Mouse (Mus musculus): ENCODE results near the gene Olfr638.
"Not testable (repeated sequence)": the region's sequence is repeated elsewhere in the genome, so short reads cannot be mapped to it uniquely, and the experiment has no call there.

The Olfr638 gene

DNA sequence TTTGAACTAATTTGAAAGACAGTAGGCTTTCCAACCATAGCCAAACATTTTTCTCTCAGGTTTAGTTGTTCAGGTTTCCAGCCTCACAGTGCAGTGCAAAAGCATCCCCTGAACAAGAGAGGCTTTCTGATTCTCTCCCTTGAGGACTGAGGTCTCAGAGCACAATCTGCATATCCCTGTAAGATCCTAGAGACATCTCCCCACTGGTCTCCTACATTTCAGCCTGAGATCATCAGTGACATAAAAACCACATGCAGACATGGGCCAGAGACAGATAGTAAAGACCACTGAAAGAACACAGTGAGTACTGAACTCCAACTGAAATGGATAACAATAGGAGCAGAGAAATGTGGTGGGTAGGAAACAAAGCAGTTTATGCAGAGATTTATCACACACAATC lies at the start of gene Olfr638:
Olfr638 (plus strand) TSS at position 301 of the 400 bp plus-strand sequence.
- no peak for DNase-seq

DNA sequence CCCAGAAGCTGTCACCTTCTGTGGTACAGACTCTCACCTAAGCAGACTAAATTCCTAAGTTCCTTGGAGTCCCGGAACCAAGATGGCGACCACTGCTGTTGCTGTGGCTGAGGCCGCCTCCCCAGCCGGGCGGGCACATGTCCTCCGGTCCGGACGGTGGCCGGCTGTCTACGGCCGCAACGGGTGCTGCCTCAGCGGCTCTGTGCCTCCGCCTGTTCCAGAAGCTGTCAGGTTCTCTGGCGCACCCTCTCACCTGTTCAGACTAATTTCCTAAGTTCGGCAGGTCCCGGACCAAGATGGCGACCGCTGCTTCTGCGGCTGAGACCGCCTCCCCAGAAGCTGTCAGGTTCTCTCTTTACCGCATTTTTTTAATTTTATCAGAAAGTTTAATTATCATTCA lies 31.7 kb upstream of the Olfr638 start:
- not testable (repeated sequence) for DNase-seq

DNA sequence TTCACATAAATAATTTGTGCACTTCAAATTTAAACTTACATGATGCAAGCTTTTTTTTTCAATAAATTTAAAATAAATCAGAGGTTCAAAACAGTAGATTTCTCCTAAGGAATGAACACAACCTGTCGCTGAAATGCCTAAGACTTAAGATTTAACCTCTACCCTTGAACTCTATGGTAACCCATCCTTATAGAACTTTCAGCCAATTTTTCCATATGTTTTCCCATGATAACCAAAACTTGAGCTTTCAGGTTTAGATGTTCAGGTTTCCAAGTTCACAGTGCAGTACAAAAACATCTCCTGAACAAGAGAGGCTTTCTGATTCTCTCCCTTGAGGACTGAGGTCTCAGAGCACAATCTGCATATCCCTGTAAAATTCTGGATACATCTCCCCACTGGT lies 27.7 kb upstream of the Olfr638 start, which contains the start of gene Olfr635:
Olfr635 (plus strand) TSS at position 301 of the 400 bp plus-strand sequence.
- DNase-seq, result no peak

DNA sequence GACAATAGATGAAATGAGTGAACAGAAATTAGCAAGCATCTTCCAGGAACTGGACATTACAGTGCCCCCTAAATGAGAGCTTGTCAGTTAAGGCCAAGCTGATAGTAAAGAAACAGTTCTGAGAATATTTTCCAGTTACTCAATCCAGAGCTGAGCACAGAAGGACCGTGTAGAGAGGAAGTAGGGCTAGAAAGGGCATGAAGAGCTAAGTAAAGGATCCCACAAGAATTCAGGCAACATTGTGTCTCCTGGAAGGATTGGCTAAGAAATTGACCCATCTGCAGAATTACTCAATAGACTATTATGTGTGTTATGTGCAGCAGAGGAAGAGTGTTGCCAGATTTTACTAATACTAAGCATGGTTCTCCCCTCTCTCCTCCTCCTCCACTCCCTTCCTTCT lies 26.8 kb upstream of the Olfr638 start:
- DNase-seq, result no peak

DNA sequence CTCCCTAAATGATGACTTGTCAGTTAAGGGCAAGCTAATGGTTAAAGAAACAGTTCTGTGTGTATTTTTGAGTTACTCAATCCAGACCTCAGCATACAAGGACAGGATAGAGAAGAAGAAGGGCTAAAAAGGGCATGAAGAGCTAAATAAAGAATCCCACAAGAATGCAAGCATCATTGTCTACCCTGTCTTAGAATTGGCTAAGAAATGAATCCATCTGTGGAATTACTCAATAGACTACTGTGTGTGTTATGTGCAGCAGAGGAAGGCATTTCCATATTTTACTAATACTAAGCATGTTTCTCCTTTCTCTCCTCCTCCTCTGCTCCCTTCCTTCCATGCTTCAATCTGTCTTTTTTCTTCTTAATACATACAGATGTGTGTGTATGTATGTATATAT lies 578 bp downstream of the Olfr638 start:
- no peak for DNase-seq

DNA sequence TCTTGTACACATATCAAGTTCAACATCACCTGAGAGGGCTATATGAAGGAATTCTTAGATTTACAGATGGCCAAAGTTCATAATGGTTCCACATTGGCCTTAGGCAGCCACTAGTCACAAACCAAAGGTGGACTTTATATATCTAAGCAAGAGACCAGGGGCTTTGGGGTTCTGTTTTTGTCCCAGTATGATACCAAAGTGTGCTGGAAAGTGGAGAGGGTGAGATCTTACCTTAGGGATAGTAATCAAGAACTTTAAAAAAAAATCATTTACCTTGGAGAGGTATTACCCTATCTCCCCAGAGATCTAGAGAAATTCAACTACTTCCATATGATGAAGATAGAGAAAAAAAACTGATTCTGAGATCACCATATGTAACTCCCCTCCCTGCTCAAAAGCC lies 18.7 kb downstream of the Olfr638 start, which contains the start of gene Olfr639:
Olfr639 (minus strand) TSS at position 101 of the 400 bp plus-strand sequence.
- DNase-seq, result no peak

- no peak for DNase-seq
Observed at GRCm38 (mm10) chr7:104018953-104019352, 20.4 kb downstream of the Olfr638 start.

DNA sequence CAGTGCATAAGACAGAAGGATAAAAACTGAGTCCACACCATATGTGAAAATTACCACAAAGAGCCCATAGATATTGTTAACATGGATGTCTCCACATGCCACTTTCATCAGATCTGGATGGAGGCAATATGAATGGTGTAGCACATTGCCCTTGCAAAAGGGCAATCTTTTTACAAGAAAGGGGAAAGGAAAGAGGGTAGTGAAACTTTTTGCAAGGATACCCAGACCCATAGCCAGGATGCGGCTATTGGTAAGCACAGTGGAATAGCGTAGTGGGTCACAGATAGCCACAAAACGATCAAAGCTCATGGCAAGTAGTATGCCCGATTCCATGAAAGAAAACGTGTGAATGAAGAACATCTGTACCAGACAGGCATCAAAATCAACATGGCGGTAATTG lies 23.1 kb downstream of the Olfr638 start:
- DNase-seq, result no peak

DNA sequence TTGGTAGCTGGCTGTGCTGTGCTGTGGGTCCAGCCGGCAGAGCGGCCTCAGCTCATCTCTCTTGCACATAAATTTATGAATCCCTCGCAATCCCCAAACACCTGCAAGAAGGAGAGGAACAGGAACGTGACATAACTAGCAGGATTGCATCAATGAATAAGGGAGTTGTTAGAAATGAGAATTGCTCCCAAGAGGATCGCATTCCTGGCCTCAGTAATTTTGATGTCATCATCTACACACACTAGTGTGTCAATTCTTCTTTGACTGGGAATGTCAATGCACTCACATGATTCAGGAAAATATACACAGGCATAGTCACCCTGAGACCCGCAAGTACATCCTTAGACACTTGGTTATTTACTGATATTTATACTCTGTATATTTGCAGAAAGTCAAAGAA lies 26.9 kb downstream of the Olfr638 start, which contains the start of gene Olfr640:
Olfr640 (minus strand) TSS at position 101 of the 400 bp plus-strand sequence.
- no peak for DNase-seq

DNA sequence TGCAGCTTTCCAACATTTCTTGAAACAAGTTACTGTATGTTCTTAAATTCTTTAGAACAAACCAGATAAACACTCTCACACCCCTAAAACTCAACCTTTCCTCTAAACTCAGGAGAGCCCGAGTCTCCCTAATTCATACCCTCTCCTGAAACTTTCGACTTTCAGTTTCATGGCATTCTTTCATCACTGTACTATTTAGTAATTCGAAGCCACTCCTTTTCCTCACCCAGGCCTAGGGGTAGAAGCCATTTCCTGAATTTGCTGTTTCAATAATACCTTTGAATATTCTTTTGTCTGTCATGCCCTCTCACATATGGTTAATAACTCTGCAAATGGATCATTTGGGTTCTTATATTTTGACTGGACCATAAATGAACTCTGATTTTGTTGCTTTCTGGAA lies 28.4 kb downstream of the Olfr638 start:
- DNase-seq, result no peak

GRCm38 (mm10) chr7:104035145-104035544 lies 36.6 kb downstream of the Olfr638 start, which contains the start of gene Olfr641:
Gene Olfr641 (plus strand): TSS chr7:104035445.
- DNase-seq, result no peak

DNA sequence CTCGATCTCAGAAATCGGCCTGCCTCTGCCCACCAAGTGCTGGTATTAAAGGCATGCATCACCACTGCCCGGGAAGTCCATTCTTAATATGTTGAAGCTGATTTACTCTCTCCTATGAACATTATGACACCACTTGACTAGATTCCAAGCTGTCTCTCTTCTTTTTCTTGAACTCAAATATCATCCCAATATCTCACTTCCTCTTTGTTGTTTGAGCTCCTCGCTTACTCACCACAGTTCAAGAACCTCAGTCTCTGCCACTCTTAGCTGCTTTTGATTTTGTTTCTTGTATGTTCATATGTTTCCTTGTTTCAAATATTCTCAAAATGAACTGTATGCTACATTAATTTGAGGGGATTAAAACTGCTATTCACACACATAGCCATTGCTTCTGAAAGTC lies 52.2 kb downstream of the Olfr638 start:
- DNase-seq, result no peak

- no peak for DNase-seq
Observed at GRCm38 (mm10) chr7:104052566-104052965, 54.0 kb downstream of the Olfr638 start, which contains the start of gene Olfr642. Gene Olfr642 (minus strand): TSS chr7:104052666.
